Mouse (Mus musculus) liver, embryonic 14.5 days (tissue): ENCODE measurements around the gene Gm29289.
"Not testable (repeated sequence)": the region's sequence is repeated elsewhere in the genome, so short reads cannot be mapped to it uniquely, and the experiment has no call there.

ENCODE experiments used
- CTCF ChIP-seq: IDR thresholded peaks from 2 replicates; pipeline ENCODE4 v1.5.1; 2016; ENCODE audit warnings: antibody characterized with exemption, low read depth, control low read depth
- EP300 ChIP-seq: IDR thresholded peaks from 2 replicates; pipeline ENCODE4 v1.6.1; 2016; ENCODE audit warnings: antibody characterized with exemption, low read depth

- not testable (repeated sequence) for TF ChIP-seq EP300, CTCF
Observed at GRCm38 (mm10) chrY:2932282-2932681, at the start of gene Gm29289.
